Mouse (Mus musculus): ENCODE data around the gene Coro1c. TPM values are rescaled to one million over a fixed set of nuclear protein-coding genes. Genes with fewer than 3 reads are reported as not detected.
A peak's percentile ranks its signal among the peaks of the same experiment; 100 is the strongest.

Gene Coro1c
- polyA plus RNA-seq, 1 experiment from 2014 or later: 93.6 TPM

GRCm38 (mm10) chr5:113906958-113907735, 1.4 kb downstream of the Coro1c start:
- Histone ChIP-seq H3K4me2 (replicated peaks; ENCODE audit: low read depth) (peak overlapping the region; percentile 81), H3K4me1 (replicated peaks; ENCODE audit: control insufficient read depth, insufficient read depth) (peaks cover 12% of the 10 kb centered on the region; the same call in 1 of the 2 replicates), H3K4me3 (ENCODE audit: low read depth, low read length) (peak overlapping the region; percentile 96), H3K9ac (ENCODE audit: low read length) (peak overlapping the region; percentile 94), H3K9me3 (ENCODE audit: control insufficient read depth, low read length) (no peaks in the 10 kb centered on the region), H3K36me3 (ENCODE audit: control insufficient read depth, insufficient read depth, low read length) (no peaks in the 10 kb centered on the region), H3K27me3 (ENCODE audit: control insufficient read depth, insufficient read depth, low read length) (no peaks in the 10 kb centered on the region), H3K27ac (replicated peaks) (peak overlapping the region; percentile 99)
- DNase-seq (ENCODE audit: low spot score) (peak; percentile 83), ATAC-seq (ENCODE audit: low FRiP score, low TSS enrichment) (peak; percentile 18)
- 6% methylated on average over 17 of the region's 17 CpGs for WGBS
- TF ChIP-seq CTCF (IDR thresholded peaks at IDR 0.05; ENCODE audit: low read depth) (no peak), EP300 (optimal IDR thresholded peaks at IDR 0.05) (no peak)

- H3K4me3 ChIP-seq (ENCODE audit: low read depth, low read length): no peak overlapping the region
- no peak for DNase-seq (ENCODE audit: low spot score)
- no peak overlapping the region for H3K9ac ChIP-seq (ENCODE audit: low read length)
- ATAC-seq (ENCODE audit: low FRiP score, low TSS enrichment): no peak
- no peak for TF ChIP-seq CTCF (IDR thresholded peaks at IDR 0.05; ENCODE audit: low read depth)
- TF ChIP-seq EP300 (optimal IDR thresholded peaks at IDR 0.05): no peak
- no peak overlapping the region; the same call in 1 of the 2 replicates for H3K4me2 ChIP-seq (replicated peaks; ENCODE audit: low read depth)
- H3K36me3 ChIP-seq (ENCODE audit: control insufficient read depth, insufficient read depth, low read length): no peaks in the 10 kb centered on the region
- H3K9me3 ChIP-seq (ENCODE audit: control insufficient read depth, low read length): no peaks in the 10 kb centered on the region
- H3K27ac ChIP-seq (replicated peaks): 0 out of 2 replicates have a peak overlapping the region, but pooled peaks have one; percentile 9
- no peaks in the 10 kb centered on the region for H3K27me3 ChIP-seq (ENCODE audit: control insufficient read depth, insufficient read depth, low read length)
- 37% methylated on average over 4 of the region's 4 CpGs for WGBS
- H3K4me1 ChIP-seq (replicated peaks; ENCODE audit: control insufficient read depth, insufficient read depth): peaks cover 17% of the 10 kb centered on the region; the same call in 1 of the 2 replicates
These were observed 3.6 kb downstream of the Coro1c start for GRCm38 (mm10) chr5:113904987-113905386.

- TF ChIP-seq EP300 (optimal IDR thresholded peaks at IDR 0.05) (no peak), CTCF (IDR thresholded peaks at IDR 0.05; ENCODE audit: low read depth) (no peak)
- Histone ChIP-seq H3K4me2 (replicated peaks; ENCODE audit: low read depth) (no peak overlapping the region), H3K4me3 (ENCODE audit: low read depth, low read length) (no peak overlapping the region), H3K9me3 (ENCODE audit: control insufficient read depth, low read length) (no peaks in the 10 kb centered on the region), H3K4me1 (replicated peaks; ENCODE audit: control insufficient read depth, insufficient read depth) (peaks cover 14% of the 10 kb centered on the region), H3K9ac (ENCODE audit: low read length) (no peak overlapping the region), H3K36me3 (ENCODE audit: control insufficient read depth, insufficient read depth, low read length) (no peaks in the 10 kb centered on the region), H3K27me3 (ENCODE audit: control insufficient read depth, insufficient read depth, low read length) (no peaks in the 10 kb centered on the region), H3K27ac (replicated peaks) (no peak overlapping the region)
- WGBS: 63% methylated on average over 5 of the region's 5 CpGs
- no peak for DNase-seq (ENCODE audit: low spot score)
- ATAC-seq (ENCODE audit: low FRiP score, low TSS enrichment): no peak
These were observed 5.6 kb downstream of the Coro1c start for GRCm38 (mm10) chr5:113902983-113903382.

- DNase-seq (ENCODE audit: low spot score) (no peak), ATAC-seq (ENCODE audit: low FRiP score, low TSS enrichment) (no peak)
- peaks cover 12% of the 10 kb centered on the region for H3K4me1 ChIP-seq (replicated peaks; ENCODE audit: control insufficient read depth, insufficient read depth)
- no peaks in the 10 kb centered on the region for H3K27me3 ChIP-seq (ENCODE audit: control insufficient read depth, insufficient read depth, low read length)
- WGBS: 48% methylated on average over 6 of the region's 6 CpGs
- no peak overlapping the region for H3K9ac ChIP-seq (ENCODE audit: low read length)
- H3K9me3 ChIP-seq (ENCODE audit: control insufficient read depth, low read length): no peaks in the 10 kb centered on the region
- TF ChIP-seq EP300 (optimal IDR thresholded peaks at IDR 0.05) (no peak), CTCF (IDR thresholded peaks at IDR 0.05; ENCODE audit: low read depth) (no peak)
- H3K27ac ChIP-seq (replicated peaks): peak overlapping the region; percentile 18
- no peaks in the 10 kb centered on the region for H3K36me3 ChIP-seq (ENCODE audit: control insufficient read depth, insufficient read depth, low read length)
- H3K4me2 ChIP-seq (replicated peaks; ENCODE audit: low read depth): no peak overlapping the region
- H3K4me3 ChIP-seq (ENCODE audit: low read depth, low read length): no peak overlapping the region
These were observed 6.5 kb downstream of the Coro1c start for GRCm38 (mm10) chr5:113902017-113902416.

DNA sequence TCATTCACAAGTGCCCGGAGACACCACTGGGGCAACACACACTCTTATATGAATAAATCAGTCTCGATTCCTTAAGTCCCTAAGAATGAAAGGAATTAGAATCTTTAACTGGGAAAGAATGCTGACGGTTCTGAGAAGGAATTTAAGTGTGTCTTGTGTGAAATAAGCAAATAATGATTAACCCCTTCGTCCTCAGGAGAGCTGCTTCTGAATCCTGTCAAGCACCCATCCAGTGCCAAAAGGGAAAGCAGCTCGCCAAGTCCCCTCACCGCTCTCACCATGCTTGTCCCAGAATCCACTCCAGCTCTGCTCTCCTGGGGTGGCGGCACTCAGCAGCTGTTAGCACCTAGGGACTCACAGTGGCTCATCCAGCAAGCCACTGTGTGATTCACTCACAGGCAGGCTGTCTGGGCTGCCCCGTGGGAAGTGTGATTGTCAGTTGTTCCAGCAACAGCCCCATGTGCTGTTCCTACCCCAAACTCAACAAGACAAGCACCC, 7.4 kb downstream of the Coro1c start:
- Histone ChIP-seq H3K4me1 (replicated peaks; ENCODE audit: control insufficient read depth, insufficient read depth) (peaks cover 11% of the 10 kb centered on the region), H3K9ac (ENCODE audit: low read length) (peak overlapping the region; percentile 45)

GRCm38 (mm10) chr5:113899543-113899942, 9.0 kb downstream of the Coro1c start:
- Histone ChIP-seq H3K27me3 (ENCODE audit: control insufficient read depth, insufficient read depth, low read length) (no peaks in the 10 kb centered on the region), H3K36me3 (ENCODE audit: control insufficient read depth, insufficient read depth, low read length) (no peaks in the 10 kb centered on the region), H3K9ac (ENCODE audit: low read length) (no peak overlapping the region), H3K27ac (replicated peaks) (no peak overlapping the region), H3K4me3 (ENCODE audit: low read depth, low read length) (no peak overlapping the region), H3K4me1 (replicated peaks; ENCODE audit: control insufficient read depth, insufficient read depth) (peaks cover 5% of the 10 kb centered on the region), H3K9me3 (ENCODE audit: control insufficient read depth, low read length) (no peaks in the 10 kb centered on the region), H3K4me2 (replicated peaks; ENCODE audit: low read depth) (no peak overlapping the region)
- ATAC-seq (ENCODE audit: low FRiP score, low TSS enrichment) (no peak), DNase-seq (ENCODE audit: low spot score) (no peak)
- WGBS: 80% methylated on average over 12 of the region's 12 CpGs
- TF ChIP-seq EP300 (optimal IDR thresholded peaks at IDR 0.05): no peak
- no peak for TF ChIP-seq CTCF (IDR thresholded peaks at IDR 0.05; ENCODE audit: low read depth)

More for the DNA sequence above, 7.4 kb downstream of the Coro1c start:
- TF ChIP-seq CTCF (IDR thresholded peaks at IDR 0.05; ENCODE audit: low read depth) (no peak), EP300 (optimal IDR thresholded peaks at IDR 0.05) (no peak)
- Histone ChIP-seq H3K4me3 (ENCODE audit: low read depth, low read length) (no peak overlapping the region), H3K4me2 (replicated peaks; ENCODE audit: low read depth) (no peak overlapping the region), H3K9me3 (ENCODE audit: control insufficient read depth, low read length) (no peaks in the 10 kb centered on the region), H3K27ac (replicated peaks) (0 out of 2 replicates have a peak overlapping the region, but pooled peaks have one; percentile 35), H3K27me3 (ENCODE audit: control insufficient read depth, insufficient read depth, low read length) (no peaks in the 10 kb centered on the region), H3K36me3 (ENCODE audit: control insufficient read depth, insufficient read depth, low read length) (no peaks in the 10 kb centered on the region)
- WGBS: 25% methylated on average over 8 of the region's 8 CpGs
- no peak for ATAC-seq (ENCODE audit: low FRiP score, low TSS enrichment)
- peak; percentile 21 for DNase-seq (ENCODE audit: low spot score)

Data from stomach, postnatal 0 days (tissue).